Mouse (Mus musculus) forebrain, embryonic 16.5 days (tissue): Measurements from ENCODE around the gene Astn2. TPM values are rescaled to one million over a fixed set of nuclear protein-coding genes. Genes with fewer than 3 reads are reported as not detected.

Source experiments
- ATAC-seq: fragments of 200-750 bp; cut with Nextera tagmentation; 2 replicates; pipeline ENCODE4 v1.8.0; 2017; ENCODE audit warnings: mild to moderate bottlenecking, moderate library complexity
- H3K27ac ChIP-seq: fragments of 300-500 bp; sonication (generic); 2 replicates; pipeline ENCODE4 v1.5.1; 2014; ENCODE audit warnings: low read length, control low read depth
- H3K27me3 ChIP-seq: fragments of 300-500 bp; sonication (generic); replicated peaks from 2 replicates; pipeline ENCODE4 v1.6.1; 2014; ENCODE audit warnings: low read length; ENCODE audit not compliant: control insufficient read depth, insufficient read depth
- H3K36me3 ChIP-seq: fragments of 300-500 bp; sonication (generic); 2 replicates; pipeline ENCODE4 v1.6.1; 2014; ENCODE audit not compliant: control insufficient read depth, insufficient read depth
- H3K4me1 ChIP-seq: fragments of 300-500 bp; sonication (generic); replicated peaks from 2 replicates; pipeline ENCODE4 v1.6.1; 2014; ENCODE audit warnings: low read length; ENCODE audit not compliant: control insufficient read depth, insufficient read depth
- H3K4me2 ChIP-seq: fragments of 300-500 bp; sonication (generic); 2 replicates; pipeline ENCODE4 v1.6.1; 2014; ENCODE audit warnings: mild to moderate bottlenecking, low read length, control low read depth
- H3K4me3 ChIP-seq: fragments of 300-500 bp; sonication (generic); replicated peaks from 2 replicates; pipeline ENCODE4 v1.5.1; 2014; ENCODE audit warnings: mild to moderate bottlenecking, low read length, control low read depth
- H3K9ac ChIP-seq: fragments of 300-500 bp; sonication (generic); replicated peaks from 2 replicates; pipeline ENCODE4 v1.6.1; 2014; ENCODE audit warnings: low read depth, low read length, control low read depth
- H3K9me3 ChIP-seq: fragments of 300-500 bp; sonication (generic); 2 replicates; pipeline ENCODE4 v1.6.1; 2016; ENCODE audit warnings: low read length; ENCODE audit not compliant: control insufficient read depth
- WGBS: fragments of 180-500 bp; shearing (Covaris S2); extraction: QIAGEN DNeasy Blood & Tissue Kit; methylation state at CpG from one replicate; pipeline ENCODE4 v1.1.7; 2014; 5-methylcytosine and 5-hydroxymethylcytosine counted together
- polyA plus RNA-seq: library from polyadenylated mRNA; unstranded; fragments of >200 nt; fragmentation: Nextera tagmentation; extraction: Ambion mirVana; gene quantifications from 2 replicates; pipeline ENCODE4 v1.2.1, GENCODE M21; 2015

Gene Astn2
- polyA plus RNA-seq, 1 experiment from 2014 or later, result 1.5 TPM

GRCm38 (mm10) chr4:66271550-66272117, 132.8 kb downstream of the Astn2 start:
- Histone ChIP-seq H3K9me3 (no peaks in the 10 kb centered on the region), H3K4me1 (no peaks in the 10 kb centered on the region), H3K4me2 (no peak overlapping the region), H3K27me3 (no peaks in the 10 kb centered on the region), H3K36me3 (no peaks in the 10 kb centered on the region), H3K9ac (no peak overlapping the region), H3K27ac (no peak overlapping the region), H3K4me3 (no peak overlapping the region)
- WGBS, result 78% methylated on average over 6 of the region's 6 CpGs
- no peak for ATAC-seq

- H3K9me3 ChIP-seq, result no peaks in the 10 kb centered on the region
- 79% methylated on average over 4 of the region's 4 CpGs for WGBS
- no peaks in the 10 kb centered on the region for H3K27me3 ChIP-seq
- no peak overlapping the region for H3K27ac ChIP-seq
- 0 out of 2 replicates have a peak, but pooled peaks cover 2% of the 10 kb centered on the region for H3K4me1 ChIP-seq
- H3K4me2 ChIP-seq, result no peak overlapping the region
- H3K4me3 ChIP-seq, result no peak overlapping the region
- ATAC-seq, result no peak
- H3K36me3 ChIP-seq, result no peaks in the 10 kb centered on the region
- H3K9ac ChIP-seq, result no peak overlapping the region
These were observed 140.4 kb downstream of the Astn2 start for GRCm38 (mm10) chr4:66264031-66264430.

GRCm38 (mm10) chr4:66261276-66261675, 143.1 kb downstream of the Astn2 start:
- no peak overlapping the region for H3K4me3 ChIP-seq
- no peaks in the 10 kb centered on the region for H3K36me3 ChIP-seq
- H3K4me2 ChIP-seq, result no peak overlapping the region
- 0 out of 2 replicates have a peak, but pooled peaks cover 2% of the 10 kb centered on the region for H3K4me1 ChIP-seq
- ATAC-seq, result peak; percentile 68
- no peaks in the 10 kb centered on the region for H3K9me3 ChIP-seq
- H3K27ac ChIP-seq, result no peak overlapping the region
- no peaks in the 10 kb centered on the region for H3K27me3 ChIP-seq
- H3K9ac ChIP-seq, result no peak overlapping the region
- 63% methylated on average over 3 of the region's 3 CpGs for WGBS

- no peak overlapping the region for H3K9ac ChIP-seq
- H3K4me3 ChIP-seq, result no peak overlapping the region
- H3K4me1 ChIP-seq, result 0 out of 2 replicates have a peak, but pooled peaks cover 2% of the 10 kb centered on the region
- no peaks in the 10 kb centered on the region for H3K27me3 ChIP-seq
- 80% methylated on average over 2 of the region's 2 CpGs for WGBS
- no peak for ATAC-seq
- no peak overlapping the region for H3K27ac ChIP-seq
- H3K4me2 ChIP-seq, result no peak overlapping the region
- H3K9me3 ChIP-seq, result no peaks in the 10 kb centered on the region
- H3K36me3 ChIP-seq, result no peaks in the 10 kb centered on the region
These were observed 145.5 kb downstream of the Astn2 start for GRCm38 (mm10) chr4:66258905-66259304.

- 77% methylated on average over 4 of the region's 4 CpGs for WGBS
- Histone ChIP-seq H3K27ac (no peak overlapping the region), H3K4me1 (no peaks in the 10 kb centered on the region), H3K4me2 (no peak overlapping the region), H3K36me3 (no peaks in the 10 kb centered on the region), H3K4me3 (no peak overlapping the region), H3K9ac (no peak overlapping the region), H3K27me3 (no peaks in the 10 kb centered on the region), H3K9me3 (no peaks in the 10 kb centered on the region)
- peak; percentile 33; the same call in 1 of the 2 replicates for ATAC-seq
These were observed 149.5 kb downstream of the Astn2 start for GRCm38 (mm10) chr4:66254695-66255492.

- Histone ChIP-seq H3K4me3 (no peak overlapping the region), H3K9ac (no peak overlapping the region), H3K27ac (no peak overlapping the region), H3K27me3 (no peaks in the 10 kb centered on the region), H3K4me2 (no peak overlapping the region), H3K9me3 (no peaks in the 10 kb centered on the region), H3K4me1 (0 out of 2 replicates have a peak, but pooled peaks cover 2% of the 10 kb centered on the region), H3K36me3 (no peaks in the 10 kb centered on the region)
- 36% methylated on average over 8 of the region's 8 CpGs for WGBS
- ATAC-seq, result no peak
These were observed 155.9 kb downstream of the Astn2 start for GRCm38 (mm10) chr4:66248521-66248920.

- H3K27ac ChIP-seq, result no peak overlapping the region
- no peaks in the 10 kb centered on the region for H3K4me1 ChIP-seq
- no peaks in the 10 kb centered on the region for H3K9me3 ChIP-seq
- no peak for ATAC-seq
- no peak overlapping the region for H3K9ac ChIP-seq
- H3K4me2 ChIP-seq, result no peak overlapping the region
- no peak overlapping the region for H3K4me3 ChIP-seq
- H3K27me3 ChIP-seq, result no peaks in the 10 kb centered on the region
- H3K36me3 ChIP-seq, result no peaks in the 10 kb centered on the region
These were observed 161.7 kb downstream of the Astn2 start for GRCm38 (mm10) chr4:66242683-66243082.

GRCm38 (mm10) chr4:66232799-66233198, 171.6 kb downstream of the Astn2 start:
- Histone ChIP-seq H3K27me3 (no peaks in the 10 kb centered on the region), H3K4me2 (no peak overlapping the region), H3K4me1 (no peaks in the 10 kb centered on the region), H3K9ac (no peak overlapping the region), H3K9me3 (no peaks in the 10 kb centered on the region), H3K4me3 (no peak overlapping the region), H3K36me3 (no peaks in the 10 kb centered on the region), H3K27ac (no peak overlapping the region)
- WGBS, result 89% methylated on average over 3 of the region's 3 CpGs
- ATAC-seq, result no peak

GRCm38 (mm10) chr4:66232350-66232749, 172.1 kb downstream of the Astn2 start:
- 52% methylated on average over 2 of the region's 2 CpGs for WGBS
- peak; percentile 26; the same call in 1 of the 2 replicates for ATAC-seq
- H3K27ac ChIP-seq, result no peak overlapping the region

More at GRCm38 (mm10) chr4:66232350-66232749, 172.1 kb downstream of the Astn2 start:
- Histone ChIP-seq H3K36me3 (no peaks in the 10 kb centered on the region), H3K4me3 (no peak overlapping the region), H3K4me2 (no peak overlapping the region), H3K9me3 (no peaks in the 10 kb centered on the region), H3K4me1 (no peaks in the 10 kb centered on the region), H3K9ac (no peak overlapping the region), H3K27me3 (no peaks in the 10 kb centered on the region)
